Mouse (Mus musculus) neural tube, embryonic 10.5 days (tissue): Measurements from ENCODE around the gene Ttc3.
"Not testable (repeated sequence)": the region's sequence is repeated elsewhere in the genome, so short reads cannot be mapped to it uniquely, and the experiment has no call there.

Experiments
- DNase-seq: peaks from one replicate; pipeline ENCODE4 v3.0.0-alpha.2; 2017; ENCODE audit warnings: low spot score; ENCODE audit errors: extremely low spot score

Ttc3 gene

DNA sequence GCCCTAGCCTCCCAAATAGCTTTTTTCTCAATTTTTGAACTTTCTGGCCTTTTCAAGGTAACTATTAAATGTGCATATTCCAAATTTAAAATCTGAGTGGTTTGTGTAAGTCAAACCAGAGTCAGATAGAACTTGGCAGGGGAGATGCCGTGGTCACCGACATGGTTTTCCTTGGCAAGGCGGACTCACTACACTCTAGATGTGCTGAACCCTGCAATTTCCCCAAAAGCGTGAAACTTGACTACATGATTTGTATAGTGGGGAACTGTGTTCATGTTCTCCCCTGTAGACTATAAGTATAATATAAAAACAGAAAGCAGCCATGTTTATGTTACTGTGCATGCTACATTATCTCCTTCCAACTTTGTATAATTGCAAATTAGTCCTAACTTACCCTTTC is 58.5 kb downstream of the Ttc3 start:
- DNase-seq: no peak

DNA sequence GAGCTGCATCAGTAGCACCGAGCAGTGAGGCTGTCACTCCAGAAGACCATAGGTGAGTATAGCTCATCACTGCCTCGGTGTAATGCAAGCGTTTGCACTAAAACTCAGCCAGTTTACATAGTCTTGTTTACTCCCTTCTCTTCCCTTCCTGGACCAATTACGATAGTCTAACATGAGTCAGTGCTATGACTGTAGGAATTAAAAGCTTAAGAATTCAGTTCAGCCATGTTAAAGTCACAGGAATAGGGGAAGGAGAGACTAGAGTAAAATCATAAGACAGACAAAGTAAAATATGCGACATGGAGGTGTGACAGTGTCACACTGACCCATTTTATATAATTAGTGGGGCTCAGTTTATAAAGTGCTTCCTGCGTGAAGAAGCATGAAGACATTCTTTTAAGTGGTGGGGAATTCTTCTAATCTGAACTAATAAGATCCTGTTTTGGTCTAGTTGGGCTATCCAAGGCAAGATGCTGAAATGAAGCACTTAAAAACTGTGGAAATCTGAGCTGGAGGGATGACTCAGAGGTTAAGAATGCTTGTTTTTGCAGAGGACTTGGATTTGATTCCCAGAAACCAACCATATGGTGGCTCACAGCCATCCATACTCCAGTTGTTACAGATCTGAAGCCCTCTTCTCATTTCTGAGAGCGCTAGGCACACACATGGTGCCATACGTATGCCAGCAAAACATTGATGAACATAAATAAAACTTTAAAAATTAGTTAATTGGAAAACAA is 65.2 kb downstream of the Ttc3 start:
- no peak for DNase-seq

- DNase-seq: no peak
These were observed 66.4 kb downstream of the Ttc3 start for GRCm38 (mm10) chr16:94436801-94437200.

GRCm38 (mm10) chr16:94441361-94441760 is 70.9 kb downstream of the Ttc3 start:
- DNase-seq: no peak

DNA sequence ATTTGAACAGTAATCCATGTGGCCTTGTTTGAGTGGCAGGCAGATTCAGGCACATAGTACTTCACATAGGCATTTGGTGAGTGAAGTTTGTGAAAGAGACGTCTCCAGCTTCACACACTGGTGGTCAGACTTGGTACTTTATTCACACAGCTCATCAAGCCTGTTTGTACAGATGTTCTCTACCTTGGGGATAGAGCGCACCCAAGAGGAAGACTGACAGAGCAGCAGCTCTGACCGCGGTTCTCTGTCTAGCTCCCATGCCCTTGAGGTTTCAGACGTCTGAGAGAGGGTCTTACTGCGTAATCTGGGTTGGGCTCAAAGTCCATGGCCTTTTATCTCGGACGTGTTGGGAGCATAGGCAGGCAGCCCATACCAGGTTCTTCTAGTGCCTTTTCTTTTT is 78.7 kb downstream of the Ttc3 start:
- no peak for DNase-seq

- no peak for DNase-seq
These were observed 79.2 kb downstream of the Ttc3 start for GRCm38 (mm10) chr16:94449632-94450031.

- no peak for DNase-seq
These were observed 81.4 kb downstream of the Ttc3 start for GRCm38 (mm10) chr16:94451545-94452488.

- DNase-seq: no peak
These were observed 82.3 kb downstream of the Ttc3 start for GRCm38 (mm10) chr16:94452768-94453167.

DNA sequence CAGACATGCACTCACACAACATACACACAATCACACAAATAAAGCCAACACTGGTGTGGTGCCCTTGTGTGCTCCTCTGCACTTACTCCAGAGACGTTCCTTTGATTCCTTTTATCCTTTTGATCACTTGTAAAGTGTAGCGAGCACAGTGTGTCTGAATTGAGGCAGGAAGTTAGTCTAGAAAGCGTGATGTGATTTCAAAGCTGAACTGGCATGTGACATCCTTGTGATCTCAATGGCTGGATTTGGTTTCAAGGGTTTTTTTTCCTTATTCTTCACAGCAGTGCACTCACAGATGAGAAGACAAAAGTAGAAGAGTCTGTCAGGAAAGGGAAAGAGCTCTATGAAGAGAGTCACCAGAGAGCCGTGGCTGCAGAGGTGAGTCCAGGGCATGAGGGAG is 83.7 kb downstream of the Ttc3 start:
- DNase-seq: no peak

DNA sequence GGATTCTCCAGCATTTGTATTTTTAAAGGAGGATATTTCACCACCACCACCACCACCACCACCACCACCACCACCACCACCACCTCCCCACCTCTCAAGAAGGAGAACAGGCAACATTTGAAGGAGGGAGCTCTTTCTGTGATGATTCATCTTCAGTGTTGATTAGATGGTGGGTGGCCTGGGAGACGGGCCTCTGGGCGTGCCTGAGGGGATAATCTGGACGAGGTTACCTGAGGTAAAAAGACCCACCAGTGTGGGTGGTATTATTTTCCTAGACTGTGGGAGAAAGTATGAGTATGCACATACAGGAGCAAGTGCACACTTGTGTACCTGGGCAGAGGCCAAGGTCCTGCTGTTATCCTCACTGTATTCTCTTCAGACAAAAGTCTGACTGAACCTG is 93.6 kb downstream of the Ttc3 start:
- no peak for DNase-seq

DNA sequence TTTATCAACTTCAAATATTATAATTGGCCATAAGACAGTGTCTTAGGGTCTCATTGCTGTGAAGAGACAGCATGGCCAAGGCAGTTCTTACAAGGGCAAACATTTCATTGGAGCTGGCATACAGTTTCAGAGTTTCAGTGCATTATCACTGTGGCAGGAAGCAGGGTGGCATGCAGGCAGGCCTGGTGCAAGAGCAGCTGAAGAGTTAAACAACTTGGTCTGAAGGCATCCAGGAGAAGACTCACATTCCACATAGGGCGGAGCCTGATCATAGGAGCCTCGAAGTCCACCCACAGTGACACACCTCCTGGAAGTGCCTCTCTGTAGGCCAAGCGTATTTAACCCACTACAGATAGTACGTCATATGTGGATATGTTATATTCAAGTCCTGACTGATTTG is 95.5 kb downstream of the Ttc3 start:
- DNase-seq: no peak

- not testable (repeated sequence) for DNase-seq
These were observed 95.9 kb downstream of the Ttc3 start for GRCm38 (mm10) chr16:94466317-94466716.

GRCm38 (mm10) chr16:94467337-94468055 is 97.1 kb downstream of the Ttc3 start:
- no peak for DNase-seq

- DNase-seq: no peak
These were observed 98.0 kb downstream of the Ttc3 start for GRCm38 (mm10) chr16:94468391-94468790.

DNA sequence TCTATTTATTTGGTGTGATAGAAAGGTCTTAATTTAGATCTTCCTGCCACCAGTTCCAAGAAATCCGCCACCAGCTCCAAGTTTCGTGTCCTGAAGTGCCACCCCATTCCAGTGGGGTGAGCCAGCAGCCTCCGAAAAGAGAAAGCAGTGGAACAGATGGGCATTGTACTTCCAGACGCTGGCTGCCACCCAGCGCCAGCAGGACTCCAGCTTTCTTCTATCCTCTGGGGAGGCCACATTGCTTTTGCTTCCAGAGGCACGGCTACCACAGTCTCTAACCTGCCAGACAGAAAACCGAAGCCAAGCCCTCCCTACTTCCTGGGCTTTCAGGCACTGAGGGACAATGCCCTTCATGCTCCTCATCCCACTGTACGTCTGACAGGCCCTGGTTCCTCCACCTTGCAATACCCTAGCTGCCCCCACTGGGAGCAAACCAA is 102.1 kb downstream of the Ttc3 start:
- no peak for DNase-seq

DNA sequence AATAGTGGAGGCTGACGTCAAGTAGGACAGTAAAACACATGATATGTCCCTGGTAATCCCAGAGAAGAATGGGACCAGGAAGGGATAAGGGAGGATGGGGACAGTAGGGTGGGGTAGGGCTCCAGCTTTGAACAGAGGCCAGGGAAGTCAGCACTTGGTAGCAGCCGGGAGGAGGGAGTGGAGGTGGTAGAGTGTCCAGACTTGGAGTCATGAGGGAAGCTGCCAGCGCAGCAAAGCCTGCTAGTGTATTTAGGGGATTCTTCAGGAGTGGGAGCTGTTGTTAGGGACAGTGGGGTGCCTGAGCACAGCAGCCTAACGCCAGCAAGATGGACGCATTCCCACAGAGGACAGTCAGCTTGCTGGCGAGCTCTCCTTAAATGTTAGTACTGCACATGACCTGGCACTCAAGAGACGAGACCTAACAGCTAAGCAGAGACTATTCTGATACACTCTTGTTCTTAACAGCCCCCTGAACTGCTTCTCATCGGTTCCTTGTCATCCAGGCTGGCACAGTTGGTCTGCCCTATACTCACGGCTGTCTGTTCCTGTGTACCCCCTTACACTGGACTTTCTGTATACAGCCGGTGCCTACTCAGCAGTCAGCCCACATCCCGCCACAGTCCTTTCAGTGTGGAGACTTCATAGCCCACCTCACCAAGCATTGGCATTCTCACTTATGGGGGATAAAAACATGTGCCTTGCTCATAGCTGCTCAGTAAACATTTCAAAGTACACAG is 102.8 kb downstream of the Ttc3 start:
- no peak for DNase-seq

DNA sequence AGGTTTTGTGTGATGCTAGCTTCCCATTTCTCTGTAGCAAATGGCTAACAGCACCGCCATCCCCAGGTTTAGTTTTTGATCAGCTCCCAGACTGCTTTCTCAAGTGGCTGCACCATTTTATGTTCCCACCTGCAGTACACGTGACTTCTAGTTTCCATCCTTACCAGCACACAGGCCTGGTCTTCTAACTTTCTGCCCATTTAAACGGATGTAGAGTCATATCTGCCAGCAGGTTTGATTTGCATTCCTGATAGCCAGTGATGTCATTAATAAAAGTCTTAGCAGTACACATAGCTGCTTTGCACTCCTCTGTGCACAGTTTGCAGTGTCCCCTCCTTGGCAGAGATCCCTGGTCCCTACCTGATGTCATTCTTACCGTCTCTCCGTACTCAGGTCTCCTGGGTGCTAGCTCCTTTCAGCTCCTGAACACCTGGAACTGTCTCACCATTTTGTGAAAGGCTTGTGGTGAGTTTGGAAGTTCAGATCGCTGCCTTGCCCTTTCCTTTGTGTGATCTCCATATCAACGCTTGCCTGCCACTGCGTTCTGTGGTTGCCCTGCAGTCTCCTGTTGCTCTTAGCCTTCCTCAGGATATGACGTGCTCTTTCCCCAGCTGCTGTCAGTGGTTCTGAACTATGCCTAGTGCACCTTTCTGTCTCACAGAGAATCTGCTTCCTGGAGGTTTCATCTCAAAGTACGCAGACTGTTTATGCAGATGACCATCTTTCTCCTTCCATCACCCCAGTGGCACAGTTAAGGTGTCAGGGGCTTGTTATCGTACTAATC is 114.5 kb downstream of the Ttc3 start:
- DNase-seq: no peak

GRCm38 (mm10) chr16:94487341-94487740 is 116.9 kb downstream of the Ttc3 start:
- DNase-seq: no peak

DNA sequence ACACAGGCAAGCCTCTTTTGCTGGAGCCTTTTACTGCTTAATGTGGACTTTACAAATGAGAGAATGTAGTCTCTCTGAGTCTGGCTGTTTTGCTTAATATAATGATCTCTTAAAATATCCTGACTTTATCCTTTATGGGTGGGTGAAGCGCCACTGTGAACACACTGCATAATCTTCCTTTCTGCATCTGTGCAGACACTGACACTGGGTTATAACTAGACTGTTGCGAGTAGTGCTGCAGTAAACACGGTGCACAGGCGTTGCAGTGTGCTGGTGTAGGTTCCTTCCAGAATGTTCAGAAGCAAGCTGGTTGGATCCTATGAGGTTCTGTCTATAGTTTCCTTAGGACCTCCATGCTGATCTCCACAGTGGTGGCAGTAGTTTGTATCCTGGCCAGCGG is 118.9 kb downstream of the Ttc3 start:
- DNase-seq: no peak

DNA sequence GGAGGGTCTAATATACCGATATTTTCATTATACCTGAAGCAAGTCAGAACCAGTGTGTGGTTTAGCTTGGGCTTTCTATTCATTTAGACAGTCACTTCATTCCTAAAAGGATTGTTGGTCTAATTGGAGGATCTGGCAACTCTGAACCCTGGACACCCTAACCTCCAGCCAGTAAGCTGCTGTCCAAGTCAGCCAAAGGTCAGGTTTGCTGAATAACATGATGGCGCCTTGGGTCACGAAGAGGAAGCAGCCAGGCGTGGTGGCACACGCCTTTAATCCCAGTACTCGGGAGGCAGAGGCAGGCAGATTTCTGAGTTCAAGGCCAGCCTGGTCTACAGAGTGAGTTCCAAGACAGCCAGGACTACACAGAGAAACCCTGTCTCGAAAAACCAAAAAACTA is 126.8 kb downstream of the Ttc3 start:
- DNase-seq: not testable (repeated sequence)
